Mouse (Mus musculus) stomach, embryonic 14.5 days (tissue): ENCODE results near the gene Olfr619. TPM values are rescaled to one million over a fixed set of nuclear protein-coding genes. Genes with fewer than 3 reads are reported as not detected.

ENCODE experiments used
- ATAC-seq: fragments of 200-750 bp; cut with Nextera tagmentation; 2 replicates; pipeline ENCODE4 v1.8.0; 2017; ENCODE audit warnings: low read depth, moderate TSS enrichment; ENCODE audit not compliant: insufficient number of reproducible peaks, insufficient read depth, low FRiP score
- H3K27ac ChIP-seq: fragments of 300-500 bp; sonication (generic); 2 replicates; pipeline ENCODE4 v1.5.1; 2014; ENCODE audit warnings: mild to moderate bottlenecking, low read length, moderate library complexity, mixed read lengths
- H3K27me3 ChIP-seq: fragments of 300-500 bp; sonication (generic); 2 replicates; pipeline ENCODE4 v1.6.1; 2014; ENCODE audit warnings: low read length, control low read depth, mixed read lengths; ENCODE audit not compliant: control insufficient read depth, insufficient read depth
- H3K36me3 ChIP-seq: fragments of 300-500 bp; sonication (generic); 2 replicates; pipeline ENCODE4 v1.6.1; 2014; ENCODE audit warnings: mild to moderate bottlenecking, control low read depth, low read length, moderate library complexity, mixed read lengths; ENCODE audit not compliant: control insufficient read depth, insufficient read depth
- H3K4me1 ChIP-seq: fragments of 300-500 bp; sonication (generic); 2 replicates; pipeline ENCODE4 v1.6.1; 2014; ENCODE audit warnings: low read length, control low read depth, mixed read lengths; ENCODE audit not compliant: control insufficient read depth, insufficient read depth
- H3K4me2 ChIP-seq: fragments of 300-500 bp; sonication (generic); replicated peaks from 2 replicates; pipeline ENCODE4 v1.6.1; 2014; ENCODE audit warnings: low read depth, low read length, control low read depth
- H3K4me3 ChIP-seq: fragments of 300-500 bp; sonication (generic); 2 replicates; pipeline ENCODE4 v1.5.1; 2014; ENCODE audit warnings: low read depth, low read length, control low read depth
- H3K9ac ChIP-seq: fragments of 300-500 bp; sonication (generic); replicated peaks from 2 replicates; pipeline ENCODE4 v1.6.1; 2014; ENCODE audit warnings: low read depth, mild to moderate bottlenecking, control low read depth, low read length, moderate library complexity, mixed read lengths
- H3K9me3 ChIP-seq: fragments of 300-500 bp; sonication (generic); 2 replicates; pipeline ENCODE4 v1.6.1; 2016; ENCODE audit warnings: low read depth, low read length, control low read depth; ENCODE audit not compliant: control insufficient read depth
- WGBS: fragments of 180-500 bp; shearing (Covaris S2); extraction: QIAGEN DNeasy Blood & Tissue Kit; methylation state at CpG from one replicate; pipeline ENCODE4 v1.1.7; 2014; 5-methylcytosine and 5-hydroxymethylcytosine counted together
- polyA plus RNA-seq: library from polyadenylated mRNA; unstranded; fragments of >200 nt; fragmentation: Nextera tagmentation; extraction: Ambion mirVana; gene quantifications from 2 replicates; pipeline ENCODE4 v1.2.1, GENCODE M21; 2014

Gene Olfr619
- polyA plus RNA-seq: not detected in 2 replicates

GRCm38 (mm10) chr7:103600275-103600674 is at the start of gene Olfr619:
Gene Olfr619, plus strand, starts transcription at chr7:103600575.
- Histone ChIP-seq H3K27me3 (no peaks in the 10 kb centered on the region), H3K4me1 (no peaks in the 10 kb centered on the region), H3K27ac (no peak within 1 kb of the TSS), H3K9me3 (no peaks in the 10 kb centered on the region), H3K9ac (no peak within 1 kb of the TSS), H3K4me2 (no peak within 1 kb of the TSS), H3K36me3 (no peaks in the 10 kb centered on the region), H3K4me3 (no peak within 1 kb of the TSS)
- no peak for ATAC-seq

GRCm38 (mm10) chr7:103555779-103556178 is 44.6 kb upstream of the Olfr619 start, which contains the start of gene Olfr615:
Gene Olfr615, plus strand, starts transcription at chr7:103556079.
- Histone ChIP-seq H3K4me1 (no peaks in the 10 kb centered on the region), H3K27me3 (no peaks in the 10 kb centered on the region), H3K9ac (no peak within 1 kb of the TSS), H3K27ac (no peak within 1 kb of the TSS), H3K9me3 (no peaks in the 10 kb centered on the region), H3K4me3 (no peak within 1 kb of the TSS), H3K36me3 (no peaks in the 10 kb centered on the region), H3K4me2 (no peak within 1 kb of the TSS)
- no peak for ATAC-seq
- WGBS: 81% methylated on average over 2 of the region's 2 CpGs

GRCm38 (mm10) chr7:103569043-103569442 is 31.3 kb upstream of the Olfr619 start, which contains the start of gene Olfr616:
Gene Olfr616, minus strand, starts transcription at chr7:103569143.
- Histone ChIP-seq H3K4me1 (no peaks in the 10 kb centered on the region), H3K4me3 (no peak within 1 kb of the TSS), H3K27ac (no peak within 1 kb of the TSS), H3K4me2 (no peak within 1 kb of the TSS), H3K36me3 (no peaks in the 10 kb centered on the region), H3K9me3 (no peaks in the 10 kb centered on the region), H3K27me3 (no peaks in the 10 kb centered on the region), H3K9ac (no peak within 1 kb of the TSS)
- whole genome bisulfite sequencing: 88% methylated on average over 3 of the region's 3 CpGs
- ATAC-seq: no peak

GRCm38 (mm10) chr7:103572761-103573160 is 27.6 kb upstream of the Olfr619 start, which contains the start of gene Olfr617:
Gene Olfr617, plus strand, starts transcription at chr7:103573061.
- no peaks in the 10 kb centered on the region for H3K4me1 ChIP-seq
- no peaks in the 10 kb centered on the region for H3K9me3 ChIP-seq
- 88% methylated on average over 1 of the region's 1 CpGs for WGBS
- H3K4me3 ChIP-seq: no peak within 1 kb of the TSS
- no peak within 1 kb of the TSS for H3K4me2 ChIP-seq
- H3K9ac ChIP-seq: no peak within 1 kb of the TSS
- no peaks in the 10 kb centered on the region for H3K36me3 ChIP-seq
- H3K27ac ChIP-seq: no peak within 1 kb of the TSS
- no peak for ATAC-seq
- no peaks in the 10 kb centered on the region for H3K27me3 ChIP-seq

DNA sequence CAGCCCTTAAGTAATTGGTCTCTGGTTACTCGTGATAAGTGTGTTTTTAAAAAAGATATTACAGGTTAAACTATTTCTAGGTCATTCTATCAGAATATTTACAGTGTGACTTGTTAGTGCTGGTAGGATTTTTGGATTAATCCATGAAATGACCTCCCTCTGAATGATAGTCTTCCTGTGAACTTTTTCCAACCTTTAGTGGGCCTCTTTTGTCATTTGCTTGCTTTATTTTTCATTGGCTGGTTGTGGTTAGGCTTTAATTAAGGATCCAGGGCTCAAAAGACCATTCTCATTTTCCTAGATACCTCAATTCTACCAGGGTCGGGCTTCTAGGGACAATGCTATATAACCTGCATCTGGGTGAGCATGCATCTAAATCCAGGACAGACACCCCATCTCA is 10.6 kb upstream of the Olfr619 start, which contains the start of gene Olfr618:
TSS of gene Olfr618 (plus strand) at position 301 of the 400 bp plus-strand sequence.
- 75% methylated on average over 2 of the region's 2 CpGs for WGBS
- H3K9ac ChIP-seq: no peak within 1 kb of the TSS
- no peaks in the 10 kb centered on the region for H3K4me1 ChIP-seq
- no peaks in the 10 kb centered on the region for H3K36me3 ChIP-seq
- H3K27ac ChIP-seq: no peak within 1 kb of the TSS
- H3K4me3 ChIP-seq: no peak within 1 kb of the TSS
- ATAC-seq: no peak
- no peaks in the 10 kb centered on the region for H3K27me3 ChIP-seq
- H3K4me2 ChIP-seq: no peak within 1 kb of the TSS
- H3K9me3 ChIP-seq: no peaks in the 10 kb centered on the region

DNA sequence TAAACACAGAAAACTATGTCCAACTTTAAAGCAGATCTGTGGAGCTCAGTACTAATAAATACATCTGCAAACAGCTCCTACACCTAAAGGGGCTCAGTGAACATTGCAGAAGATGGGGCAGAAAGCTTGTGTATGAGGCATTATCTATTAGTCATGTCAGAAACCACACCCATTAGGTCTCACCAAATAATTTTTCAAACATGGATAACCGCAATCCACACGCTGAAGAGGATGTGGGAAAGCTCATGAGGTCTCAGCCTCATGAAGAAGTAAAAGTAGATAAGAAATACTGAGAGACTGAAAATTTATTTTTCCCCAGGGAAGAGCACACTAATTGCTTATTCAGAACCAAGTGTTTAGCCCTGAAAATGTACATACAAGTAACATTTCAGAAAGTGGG is 7.0 kb downstream of the Olfr619 start:
- WGBS: 78% methylated on average over 2 of the region's 2 CpGs
- ATAC-seq: no peak
- no peak overlapping the region for H3K27ac ChIP-seq

DNA sequence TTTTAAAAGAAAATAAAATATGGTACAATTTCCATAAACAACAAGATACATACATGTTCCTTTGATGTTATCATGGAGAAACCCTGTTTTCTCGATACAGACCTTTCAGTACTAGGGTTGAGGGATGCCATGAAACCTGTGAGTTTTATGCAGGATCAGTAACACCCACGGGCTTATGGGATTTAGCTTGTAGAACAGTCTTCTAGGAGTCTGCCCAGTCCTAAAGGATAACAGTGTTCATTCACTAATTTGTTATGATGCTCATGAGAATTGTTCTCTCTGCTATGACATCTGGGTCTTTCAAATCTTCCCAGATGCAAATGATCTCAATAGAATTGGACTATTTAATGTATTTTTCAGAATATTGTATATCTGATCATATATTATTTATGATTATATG is 12.1 kb downstream of the Olfr619 start, which contains the start of gene Olfr620:
TSS of gene Olfr620 (minus strand) at position 101 of the 400 bp plus-strand sequence.
- Histone ChIP-seq H3K36me3 (no peaks in the 10 kb centered on the region), H3K27ac (no peak within 1 kb of the TSS), H3K4me3 (no peak within 1 kb of the TSS), H3K4me1 (no peaks in the 10 kb centered on the region), H3K4me2 (no peak within 1 kb of the TSS), H3K9ac (no peak within 1 kb of the TSS), H3K9me3 (no peaks in the 10 kb centered on the region), H3K27me3 (no peaks in the 10 kb centered on the region)
- WGBS: 76% methylated on average over 2 of the region's 2 CpGs
- no peak for ATAC-seq

More for the DNA sequence above, 7.0 kb downstream of the Olfr619 start:
- Histone ChIP-seq H3K36me3 (no peaks in the 10 kb centered on the region), H3K4me2 (no peak overlapping the region), H3K9me3 (no peaks in the 10 kb centered on the region), H3K9ac (no peak overlapping the region), H3K4me1 (no peaks in the 10 kb centered on the region), H3K27me3 (no peaks in the 10 kb centered on the region), H3K4me3 (no peak overlapping the region)

DNA sequence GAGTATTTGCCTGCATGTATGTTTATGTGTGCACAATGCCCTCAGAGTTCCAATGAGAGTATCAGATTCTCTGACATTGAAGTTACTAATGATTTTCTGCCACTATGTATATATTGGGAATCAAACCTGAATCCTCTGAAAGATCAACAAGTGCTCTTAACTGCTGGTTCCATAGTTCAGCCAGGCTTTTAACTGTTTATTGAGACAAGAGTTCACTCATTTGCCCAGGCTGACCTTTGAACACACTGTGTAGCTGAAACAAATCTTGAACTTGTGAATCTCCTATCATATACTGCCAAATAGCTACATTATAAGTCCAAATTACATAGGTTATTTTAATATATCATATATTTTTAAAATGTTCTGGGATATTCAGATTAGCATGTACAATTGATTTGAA is 36.4 kb downstream of the Olfr619 start:
- H3K27me3 ChIP-seq: no peaks in the 10 kb centered on the region
- H3K9ac ChIP-seq: no peak overlapping the region
- H3K4me2 ChIP-seq: no peak overlapping the region
- no peak for ATAC-seq
- H3K36me3 ChIP-seq: no peaks in the 10 kb centered on the region
- H3K4me3 ChIP-seq: no peak overlapping the region
- no peaks in the 10 kb centered on the region for H3K4me1 ChIP-seq
- no peaks in the 10 kb centered on the region for H3K9me3 ChIP-seq
- H3K27ac ChIP-seq: no peak overlapping the region

- Histone ChIP-seq H3K27me3 (no peaks in the 10 kb centered on the region), H3K9ac (no peak within 1 kb of the TSS), H3K9me3 (no peaks in the 10 kb centered on the region), H3K4me3 (no peak within 1 kb of the TSS), H3K36me3 (no peaks in the 10 kb centered on the region), H3K4me2 (no peak within 1 kb of the TSS), H3K27ac (no peak within 1 kb of the TSS), H3K4me1 (no peaks in the 10 kb centered on the region)
- WGBS: 86% methylated on average over 1 of the region's 1 CpGs
- no peak for ATAC-seq
Observed at GRCm38 (mm10) chr7:103642602-103643001, 42.2 kb downstream of the Olfr619 start, which contains the start of gene Olfr622. Gene Olfr622, minus strand, starts transcription at chr7:103642702.
